Mouse (Mus musculus) retina, embryonic 14.5 days (tissue): ENCODE data around the gene Gm614.

ENCODE experiments used
- DNase-seq: peaks from one replicate; pipeline ENCODE4 v3.0.0-alpha.2; 2015; ENCODE audit warnings: low spot score

Gene Gm614

DNA sequence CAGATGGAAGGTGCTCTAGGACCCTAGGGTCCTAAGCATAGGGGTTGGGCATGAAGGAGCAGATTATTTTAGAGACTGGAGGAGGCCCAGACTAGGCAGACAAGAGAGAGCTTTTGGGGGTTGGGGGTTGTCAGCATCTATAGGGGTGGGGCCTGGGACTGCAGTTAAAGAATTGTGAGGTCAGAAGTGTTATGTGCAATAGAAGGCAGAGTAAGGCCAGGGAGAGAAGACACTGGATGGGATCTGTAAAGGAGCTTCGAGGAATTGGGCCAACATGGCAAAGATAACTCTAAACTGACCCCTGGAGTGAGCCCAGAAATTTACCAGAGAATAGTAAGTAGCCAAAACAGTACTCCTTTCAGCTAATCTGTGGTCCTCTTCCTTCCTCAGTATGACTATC is at the start of gene Gm614:
Gene Gm614, minus strand, starts transcription at position 101 of the 400 bp plus-strand sequence.
- DNase-seq: no peak

DNA sequence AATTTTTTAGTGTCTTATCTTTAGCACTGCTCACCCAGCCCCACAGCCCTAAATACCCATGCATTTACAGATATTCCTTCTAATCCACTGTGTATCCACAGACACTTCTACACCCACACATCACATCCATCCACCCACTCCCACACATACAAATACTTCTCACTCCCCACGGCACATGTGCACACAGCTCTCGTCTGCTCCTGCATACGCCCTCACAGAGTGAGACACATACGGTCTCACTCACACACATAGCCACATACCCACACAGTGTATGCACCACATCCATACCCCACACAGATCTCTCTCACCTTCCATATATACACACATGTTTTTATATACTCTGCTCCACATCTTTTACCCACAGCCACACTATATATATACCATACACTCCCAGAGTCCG is 45.5 kb upstream of the Gm614 start:
- DNase-seq: no peak

DNA sequence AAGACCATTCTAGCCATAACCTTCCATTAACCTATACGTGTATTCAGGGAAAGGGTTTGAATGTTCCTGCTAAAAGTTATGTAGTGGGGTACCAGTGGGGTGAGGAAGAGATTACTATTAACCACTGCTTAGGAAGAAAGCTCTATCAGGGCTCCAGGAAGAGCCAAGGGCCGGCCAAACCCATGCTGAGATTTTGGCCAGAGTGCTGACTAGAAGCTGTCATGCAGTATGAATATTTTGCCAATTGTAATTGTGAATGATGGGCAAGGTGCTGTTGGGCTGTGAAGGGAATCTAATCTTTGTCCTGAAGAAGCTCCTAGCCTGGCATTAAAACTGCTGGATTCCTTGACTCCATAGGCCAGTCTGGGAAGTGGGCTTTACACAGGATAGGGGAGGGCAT is 40.9 kb upstream of the Gm614 start:
- DNase-seq: no peak

DNA sequence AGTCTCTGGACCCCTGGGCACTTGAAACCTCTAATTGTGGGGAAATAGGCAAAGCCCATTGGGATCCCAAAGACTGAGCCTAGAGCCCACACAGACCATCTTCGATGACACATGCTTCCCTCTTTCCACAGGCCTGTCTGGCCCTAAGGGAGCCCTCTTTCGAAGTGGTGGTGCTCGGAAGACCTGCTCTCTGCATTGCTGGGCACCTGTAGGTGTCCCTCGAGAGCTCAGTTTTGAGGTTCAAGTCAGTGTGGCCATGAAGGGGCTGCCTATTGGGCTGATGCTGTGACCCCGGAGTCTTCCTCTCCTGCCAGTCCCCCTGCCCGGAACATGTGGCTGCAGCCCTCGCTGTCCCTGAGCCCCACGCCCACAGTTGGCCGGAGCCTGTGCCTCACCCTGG is 37.9 kb upstream of the Gm614 start:
- DNase-seq: no peak

DNA sequence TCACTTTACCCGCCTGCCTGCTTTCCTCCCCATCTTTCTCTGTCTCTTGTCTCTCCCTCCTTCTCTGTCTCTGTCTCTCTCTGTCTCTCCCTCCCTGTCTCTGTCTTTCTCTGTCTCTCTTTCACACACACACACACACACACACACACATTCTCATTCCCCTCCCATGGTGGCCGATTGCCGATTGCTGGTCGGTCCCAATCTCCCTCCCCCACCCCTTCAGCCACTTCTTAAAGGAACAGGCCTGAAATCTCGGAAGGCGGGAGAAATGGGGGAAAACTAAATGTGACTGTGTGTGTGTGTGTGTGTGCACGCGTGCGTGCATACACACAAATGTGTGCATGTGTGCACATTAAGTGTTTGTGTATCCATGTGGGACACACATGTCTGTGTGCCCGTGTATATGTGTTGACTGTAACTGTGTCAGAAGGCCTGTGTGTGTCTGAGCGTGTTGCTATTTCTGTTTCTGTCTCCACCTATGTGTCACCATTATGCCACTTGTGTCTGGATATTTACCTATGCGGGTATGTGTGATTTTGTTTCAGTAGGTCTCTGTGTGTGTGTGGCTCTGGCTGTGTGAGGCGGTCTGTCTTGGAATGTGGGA is 36.7 kb upstream of the Gm614 start:
- peak; percentile 39 for DNase-seq

DNA sequence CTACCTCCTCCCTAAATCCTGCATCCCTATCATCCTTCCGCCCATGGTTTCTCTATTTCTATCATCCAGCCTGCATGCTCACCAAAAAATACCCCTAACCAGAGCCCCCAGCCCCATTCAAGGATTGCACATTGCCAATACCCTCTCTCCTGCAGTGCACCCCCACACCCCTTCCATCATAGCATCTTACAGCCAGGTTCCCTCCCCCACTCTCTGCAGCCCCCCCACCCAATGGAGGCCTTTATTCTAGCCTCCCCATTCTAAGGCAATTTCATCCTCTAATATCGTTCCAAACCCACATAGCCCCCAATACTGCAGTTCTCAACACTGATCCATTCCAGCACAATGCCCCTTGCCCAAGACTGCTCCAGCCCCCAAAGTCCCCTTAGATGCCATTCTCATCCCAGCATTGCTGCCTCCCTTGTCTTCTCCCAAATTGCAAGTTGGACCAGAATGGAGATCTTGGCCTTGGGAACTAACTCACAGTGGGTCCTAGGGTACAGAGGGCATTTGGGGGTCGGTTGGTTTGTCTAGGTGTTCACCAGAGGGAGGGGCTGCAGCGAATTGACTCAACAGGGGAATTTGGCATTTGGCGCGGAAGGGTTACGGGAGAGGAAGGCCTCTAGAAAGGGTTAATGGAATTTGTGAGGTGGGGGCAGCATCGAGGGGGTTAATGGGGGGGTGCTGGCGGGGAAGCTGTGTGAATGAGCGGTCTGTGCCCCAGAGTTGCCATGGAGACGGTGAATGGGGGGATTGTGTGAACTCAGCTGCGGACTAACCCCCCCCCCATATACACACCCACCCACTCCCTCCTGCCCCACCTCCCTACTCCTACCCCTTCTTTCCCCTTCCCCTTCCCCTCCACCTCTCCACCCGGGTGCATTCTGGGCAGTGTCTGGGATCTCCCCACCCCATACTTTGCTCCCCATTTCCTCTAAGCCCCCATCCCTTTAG is 36.0 kb upstream of the Gm614 start:
- DNase-seq: peak; percentile 7

DNA sequence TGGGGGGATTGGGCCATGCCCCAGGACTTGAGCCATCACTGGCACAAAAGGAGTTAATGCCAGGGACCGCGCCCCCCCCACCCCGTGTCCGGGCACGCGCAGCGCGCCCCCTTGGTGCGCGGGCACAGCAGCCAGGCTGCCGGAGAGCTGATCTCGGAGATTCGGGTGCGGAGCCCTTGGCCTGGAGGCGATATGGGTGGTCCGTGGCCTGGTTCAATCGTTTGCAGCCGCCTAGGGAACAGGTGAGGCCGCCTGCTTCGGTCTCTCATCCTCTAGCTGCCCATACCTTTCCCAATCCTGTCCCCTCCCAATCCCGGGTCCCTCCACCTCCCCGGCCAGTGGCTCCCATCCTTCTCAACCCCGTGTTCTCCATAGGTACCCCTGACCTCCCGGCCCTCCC is 35.3 kb upstream of the Gm614 start, which contains the start of gene Nlgn3:
Gene Nlgn3, plus strand, starts transcription at position 114 of the 400 bp plus-strand sequence.
- DNase-seq: peak; percentile 42

DNA sequence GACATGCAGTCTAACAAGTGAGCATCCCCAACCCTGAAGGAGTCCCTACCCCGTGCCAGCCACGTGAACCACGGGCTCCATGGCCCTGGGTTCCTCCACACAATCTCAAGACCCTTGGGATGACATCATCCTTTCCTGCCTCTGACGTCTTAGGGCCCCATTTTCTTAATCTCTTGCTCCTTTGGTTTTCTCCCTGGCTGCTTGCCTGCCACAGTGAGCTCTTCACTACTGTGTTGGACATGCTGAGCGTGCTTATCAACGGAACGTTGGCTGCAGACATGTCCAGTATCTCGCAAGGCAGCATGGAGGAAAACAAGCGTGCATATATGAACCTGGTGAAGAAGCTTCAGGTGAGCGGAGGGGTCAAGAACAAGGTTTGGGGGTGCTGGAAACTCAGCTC is 26.3 kb upstream of the Gm614 start:
- DNase-seq: no peak

DNA sequence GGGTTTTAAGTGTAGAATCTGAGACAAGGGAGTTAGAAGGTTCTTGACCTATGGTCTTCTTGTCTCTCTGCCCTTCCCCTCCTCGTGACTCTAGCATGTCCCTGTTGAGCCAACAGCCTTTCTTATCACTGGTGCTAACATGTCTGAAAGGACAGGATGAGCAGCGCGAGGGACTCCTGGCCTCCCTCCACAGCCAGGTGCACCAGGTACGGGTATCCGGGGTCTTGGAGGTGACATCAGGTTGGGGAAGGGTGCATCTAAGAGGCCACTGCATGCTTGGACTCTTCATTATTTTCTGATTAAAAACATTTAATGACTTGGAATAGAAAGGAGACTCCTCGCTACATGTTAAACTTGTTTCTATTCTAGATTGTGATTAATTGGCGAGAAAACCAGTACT is 25.2 kb upstream of the Gm614 start:
- DNase-seq: no peak

DNA sequence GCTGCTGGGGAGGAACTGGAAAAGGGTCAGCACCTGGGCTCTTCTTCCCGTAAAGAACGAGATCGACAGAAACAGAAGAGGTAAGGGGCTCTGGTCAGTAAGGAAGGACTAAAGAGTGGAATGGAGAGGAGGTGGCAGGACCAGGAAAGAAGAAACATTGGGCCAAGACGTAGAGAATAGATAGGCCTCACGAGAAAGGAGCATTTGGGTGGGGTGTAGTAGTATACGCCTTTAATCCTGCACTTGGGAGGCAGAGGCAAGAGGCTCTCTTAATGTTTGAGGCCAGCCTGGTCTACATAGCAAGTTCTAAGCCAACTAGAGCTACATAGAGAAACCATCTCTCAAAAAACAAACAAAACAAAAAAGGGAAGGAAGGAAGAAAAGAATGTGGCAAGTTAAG is 24.6 kb upstream of the Gm614 start:
- no peak for DNase-seq

DNA sequence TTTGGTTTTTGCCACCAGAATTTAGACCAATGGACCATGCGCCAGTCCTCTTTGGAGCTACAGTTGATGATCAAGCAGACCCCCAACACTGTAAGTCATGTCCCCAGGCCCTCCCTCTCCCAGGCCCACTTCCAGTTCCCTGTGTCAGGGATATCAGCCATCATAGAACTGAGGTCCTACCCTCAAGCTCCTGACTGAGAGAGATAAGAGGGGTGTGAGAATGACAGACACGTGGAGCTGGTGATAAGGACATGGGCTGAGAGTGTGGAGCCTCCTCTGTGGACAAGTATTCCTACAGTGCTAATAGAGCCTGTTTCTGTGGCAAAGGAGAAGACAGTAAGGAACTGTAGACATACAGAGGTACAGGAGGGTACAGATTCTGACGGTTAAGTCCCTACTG is 23.8 kb upstream of the Gm614 start:
- DNase-seq: no peak

DNA sequence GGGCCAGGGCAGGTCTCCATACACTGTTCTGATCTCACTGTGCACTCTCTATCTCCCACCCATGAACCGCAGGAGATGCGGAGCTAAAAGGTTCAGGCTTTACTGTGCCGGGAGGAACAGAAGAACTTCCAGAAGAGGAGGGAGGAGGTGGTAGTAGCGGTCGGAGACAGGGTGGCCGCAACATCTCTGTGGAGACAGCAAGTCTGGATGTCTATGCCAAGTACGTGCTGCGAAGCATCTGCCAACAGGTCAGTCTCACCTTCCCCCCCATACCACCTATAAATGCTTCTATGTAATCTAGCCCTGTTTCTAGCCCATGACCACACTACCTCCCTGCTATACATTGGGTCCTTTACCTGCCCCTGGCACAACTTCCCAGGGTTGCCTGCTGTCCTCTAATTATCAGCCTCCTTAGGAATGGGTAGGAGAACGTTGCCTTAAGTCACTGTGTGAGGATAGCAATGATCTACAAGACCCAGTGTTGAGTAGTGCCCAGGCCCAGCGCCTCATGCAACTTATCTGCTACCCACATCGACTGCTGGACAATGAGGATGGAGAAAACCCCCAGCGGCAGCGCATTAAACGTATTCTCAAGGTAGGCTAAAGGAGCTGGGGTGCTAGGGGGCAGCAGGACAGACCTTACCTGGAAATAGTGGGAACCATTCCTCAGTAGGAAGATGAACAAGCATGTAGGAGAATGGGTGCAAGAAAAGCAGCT is 22.3 kb upstream of the Gm614 start:
- no peak for DNase-seq

DNA sequence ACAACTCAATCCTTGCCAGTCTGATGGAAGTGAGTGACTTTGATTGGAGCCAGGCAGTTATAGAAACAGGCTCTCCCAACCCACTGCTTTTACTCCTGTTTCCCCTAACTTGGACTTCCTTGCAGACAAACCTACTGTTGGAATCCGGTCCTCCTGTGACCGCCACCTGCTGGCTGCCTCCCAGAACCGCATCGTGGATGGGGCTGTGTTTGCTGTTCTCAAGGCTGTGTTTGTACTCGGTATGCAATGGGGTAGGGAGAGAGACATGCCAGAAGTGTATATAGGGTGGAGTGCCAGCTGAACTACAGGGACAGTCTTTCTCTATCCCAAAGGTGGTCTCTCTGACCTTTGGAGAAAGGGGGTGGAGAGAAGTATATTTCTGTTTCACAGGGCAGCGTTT is 21.7 kb upstream of the Gm614 start:
- DNase-seq: peak; percentile 69

DNA sequence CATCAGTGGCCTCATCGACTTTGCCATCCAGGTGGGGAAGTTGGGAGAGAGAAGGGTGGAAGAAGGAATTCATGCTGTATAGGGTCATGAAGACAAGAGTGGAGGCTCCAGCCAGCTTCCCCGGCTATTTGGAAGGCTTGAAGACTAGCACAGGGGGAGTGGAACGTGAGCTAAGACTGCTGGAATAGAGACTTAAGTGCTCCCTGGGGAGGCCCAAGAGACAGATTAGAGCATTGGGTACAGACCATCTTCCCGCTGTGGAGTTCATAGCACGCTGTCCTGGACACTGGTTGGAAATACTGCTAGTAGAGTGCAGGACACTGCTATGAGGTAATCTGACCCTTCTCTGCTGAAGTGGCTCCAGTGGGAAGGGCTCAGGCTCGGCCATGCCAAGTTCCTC is 19.0 kb upstream of the Gm614 start:
- no peak for DNase-seq

DNA sequence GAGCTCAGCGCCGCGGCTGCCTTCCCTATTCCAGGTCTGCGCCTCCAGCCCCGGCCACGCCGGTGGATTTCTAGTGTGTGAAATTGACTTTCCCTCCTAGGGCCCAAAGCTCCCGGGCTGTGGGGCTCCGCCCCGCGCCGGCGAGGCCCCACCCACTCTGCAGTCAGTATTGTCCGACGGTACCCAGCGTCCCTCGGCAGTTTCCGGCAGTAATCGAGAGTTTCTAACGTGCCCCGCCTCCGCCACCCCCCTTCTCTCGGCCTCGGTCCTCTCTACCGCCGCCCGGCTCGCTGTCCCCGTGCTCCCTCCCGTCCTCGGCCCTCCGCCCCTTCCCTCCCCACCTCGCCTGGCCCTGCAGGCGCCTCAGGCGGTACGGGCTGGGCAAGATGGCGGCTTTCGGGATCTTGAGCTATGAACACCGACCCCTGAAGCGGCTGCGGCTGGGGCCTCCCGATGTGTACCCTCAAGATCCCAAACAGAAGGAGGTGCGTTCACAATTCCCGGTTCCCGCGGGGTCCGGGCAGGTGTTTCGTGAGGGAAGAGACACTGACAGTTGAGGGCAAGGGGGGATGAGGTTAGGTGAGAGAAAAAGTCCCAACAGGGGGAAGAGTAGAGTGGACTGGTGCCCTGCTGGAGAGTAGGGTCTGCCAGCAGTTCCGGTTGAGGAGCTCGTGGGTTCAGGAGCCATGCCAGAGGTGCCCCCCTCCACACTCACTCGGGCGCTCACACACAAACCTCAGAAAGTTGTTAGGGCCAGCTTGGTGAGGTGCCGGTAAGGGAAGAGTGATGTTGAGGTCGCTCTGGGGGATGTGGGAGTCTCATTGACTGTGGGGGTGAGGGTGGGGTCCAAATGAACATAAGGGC is 10.3 kb upstream of the Gm614 start, which contains the start of gene Med12:
Gene Med12, plus strand, starts transcription at position 156 of the 864 bp plus-strand sequence.
- peak; percentile 87 for DNase-seq

DNA sequence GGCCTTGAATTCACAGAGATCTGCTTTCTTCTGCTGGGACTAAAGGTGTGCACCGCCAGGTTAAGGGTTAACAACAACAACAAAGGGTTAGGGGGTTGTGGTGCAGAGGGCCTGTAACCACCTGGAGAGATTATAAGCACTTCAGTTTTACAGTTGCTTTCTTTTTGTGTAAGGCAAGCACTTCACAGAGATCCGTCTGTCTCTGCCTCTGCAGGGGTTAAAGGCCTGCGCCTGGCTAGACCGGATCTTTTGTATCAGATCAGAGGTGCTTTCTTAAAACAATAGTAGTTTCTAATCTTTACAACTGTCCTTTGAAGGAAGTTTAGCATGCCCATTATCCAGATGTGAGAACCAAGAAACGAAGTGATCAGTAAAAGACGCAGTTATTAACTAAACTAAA is 9.6 kb upstream of the Gm614 start:
- DNase-seq: no peak

DNA sequence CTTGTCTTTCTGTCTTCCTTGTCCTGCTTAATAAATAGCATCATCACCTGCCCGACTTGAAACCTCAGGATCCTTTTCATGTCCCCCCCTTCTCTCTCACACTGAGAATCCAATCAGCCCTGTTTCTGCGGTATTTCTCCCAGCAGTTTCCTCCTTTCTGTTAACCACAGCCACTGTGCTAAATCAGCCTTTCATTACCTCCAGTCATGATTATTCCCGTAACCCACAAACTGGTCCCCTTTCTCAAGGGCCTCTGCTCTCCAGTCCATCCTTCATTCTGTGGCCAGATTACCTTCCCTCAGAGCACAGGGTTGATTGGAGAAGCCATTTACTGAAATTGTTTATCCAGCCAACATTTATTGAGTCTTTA is 4.9 kb upstream of the Gm614 start, which contains the start of gene Gm20489:
Gene Gm20489, minus strand, starts transcription at position 269 of the 370 bp plus-strand sequence.
- no peak for DNase-seq

DNA sequence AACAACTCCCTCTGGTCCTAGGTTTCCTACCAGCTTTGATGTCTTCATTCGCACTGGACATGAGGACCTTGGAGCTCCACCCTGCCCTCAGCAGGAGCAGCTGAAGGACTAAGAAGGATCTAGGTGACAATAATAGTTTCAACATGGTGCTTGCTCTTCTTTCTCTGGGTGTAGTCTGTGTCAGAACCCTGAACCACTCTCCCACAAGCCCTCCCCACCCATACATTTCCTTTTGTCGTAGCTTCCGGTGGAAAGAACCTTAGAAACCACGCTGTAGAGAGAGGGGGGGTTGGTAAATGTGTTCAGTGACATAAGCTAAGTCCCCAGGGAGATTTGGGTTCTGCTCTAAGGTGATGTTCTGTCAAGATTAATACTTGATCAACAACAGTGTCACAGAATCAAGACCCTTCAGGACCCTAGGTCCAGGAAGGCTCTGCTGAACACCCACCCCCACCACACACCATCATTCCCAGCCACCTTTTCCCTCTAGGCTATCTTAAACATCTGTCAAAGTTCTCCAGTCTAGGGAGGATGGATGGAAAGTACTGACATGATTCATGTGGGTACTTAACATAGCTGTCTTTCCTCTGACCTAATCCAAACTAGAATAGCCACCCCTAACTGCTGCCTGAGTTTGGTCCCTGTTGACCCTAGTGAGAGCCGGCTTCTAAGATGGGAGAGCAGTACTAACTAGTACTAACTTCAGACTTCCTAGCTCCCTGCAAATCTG is 4.4 kb upstream of the Gm614 start, which contains the start of gene Il2rg:
Gene Il2rg, minus strand, starts transcription at position 231 of the 730 bp plus-strand sequence.
- no peak for DNase-seq

DNA sequence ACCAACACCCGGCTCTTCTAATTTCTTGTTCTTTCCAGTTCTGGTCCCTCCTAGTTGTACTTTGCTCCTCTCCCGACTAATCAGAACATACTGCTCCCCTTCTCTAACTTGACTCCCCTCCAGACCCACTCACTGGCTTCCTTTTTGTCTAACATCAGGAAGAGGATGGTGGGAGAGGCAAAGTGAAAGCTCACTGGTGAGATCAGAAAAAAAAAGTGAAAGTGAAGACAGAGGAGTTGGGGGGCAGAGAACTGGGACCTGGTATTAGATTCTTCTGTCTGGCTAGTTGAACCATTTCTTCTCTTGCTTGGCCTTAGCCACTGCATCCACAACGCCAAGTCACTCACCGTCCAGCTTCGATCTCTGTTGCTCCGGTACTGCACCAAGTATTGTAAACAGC is 2.8 kb upstream of the Gm614 start:
- DNase-seq: no peak

DNA sequence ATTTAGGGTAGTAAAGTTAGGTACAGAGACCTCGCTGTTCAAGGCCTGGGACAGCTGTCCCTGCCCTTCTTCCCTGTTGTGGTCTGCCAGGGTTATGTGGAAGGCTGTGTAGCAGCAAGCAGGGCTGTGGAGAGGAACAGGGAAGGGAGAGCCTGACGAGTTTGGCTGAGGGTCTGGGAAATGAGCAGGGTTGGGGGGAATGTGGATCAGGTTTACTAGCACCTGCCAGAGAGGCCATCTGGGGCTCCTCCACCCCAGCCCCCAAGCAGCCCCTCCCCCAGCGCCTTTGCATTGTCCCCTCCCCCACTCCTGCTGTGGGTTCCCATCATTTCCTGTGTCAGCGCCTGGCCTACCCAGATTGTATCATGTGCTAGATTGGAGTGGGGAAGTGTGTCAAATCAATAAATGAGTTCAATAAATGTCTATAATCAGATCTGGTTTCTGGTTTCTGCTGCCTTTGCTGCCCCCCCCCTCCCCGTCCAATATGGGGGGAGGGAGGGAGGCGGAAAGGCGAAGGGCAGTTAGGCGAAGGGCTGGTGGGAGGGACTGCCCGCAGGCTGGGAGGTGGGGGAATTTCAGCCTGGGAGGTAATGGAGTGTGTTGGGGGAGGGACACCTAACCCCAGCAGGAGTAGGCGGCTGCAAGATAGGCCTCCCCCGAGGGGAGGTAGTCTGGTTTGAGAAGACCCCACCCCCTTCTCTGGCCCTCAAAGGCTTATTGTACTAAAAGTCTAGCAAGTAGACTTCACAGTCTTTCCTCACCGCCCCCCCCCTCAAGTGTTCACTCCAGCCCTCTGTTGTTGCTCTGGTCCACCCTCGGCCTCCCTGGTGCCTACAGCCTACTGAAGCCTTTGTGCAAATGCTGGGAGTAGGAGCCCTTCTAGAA is 3.1 kb downstream of the Gm614 start:
- peak; percentile 56 for DNase-seq
